Mouse (Mus musculus) intestine, postnatal 0 days (tissue): ENCODE results near the gene Sdsl. TPM values are rescaled to one million over a fixed set of nuclear protein-coding genes. Genes with fewer than 3 reads are reported as not detected.

ENCODE experiments used
- ATAC-seq: fragments of 200-750 bp; cut with Nextera tagmentation; 2 replicates; pipeline ENCODE4 v1.8.0; 2017; ENCODE audit warnings: mild to moderate bottlenecking, moderate TSS enrichment, moderate library complexity
- H3K27ac ChIP-seq: fragments of 300-500 bp; sonication (generic); 2 replicates; pipeline ENCODE4 v1.5.1; 2014; ENCODE audit warnings: mild to moderate bottlenecking, low read depth, low read length, moderate library complexity
- H3K27me3 ChIP-seq: fragments of 300-500 bp; sonication (generic); replicated peaks from 2 replicates; pipeline ENCODE4 v1.6.1; 2014; ENCODE audit warnings: low read length, mixed read lengths; ENCODE audit not compliant: control insufficient read depth, insufficient read depth
- H3K36me3 ChIP-seq: fragments of 300-500 bp; sonication (generic); 2 replicates; pipeline ENCODE4 v1.6.1; 2014; ENCODE audit warnings: mild to moderate bottlenecking, moderate library complexity; ENCODE audit not compliant: control insufficient read depth, insufficient read depth
- H3K4me1 ChIP-seq: fragments of 300-500 bp; sonication (generic); replicated peaks from 2 replicates; pipeline ENCODE4 v1.6.1; 2014; ENCODE audit warnings: antibody characterized with exemption, low read length, mixed read lengths; ENCODE audit not compliant: control insufficient read depth, insufficient read depth
- H3K4me2 ChIP-seq: fragments of 300-500 bp; sonication (generic); replicated peaks from 2 replicates; pipeline ENCODE4 v1.6.1; 2014; ENCODE audit warnings: low read depth, mild to moderate bottlenecking, moderate library complexity
- H3K4me3 ChIP-seq: fragments of 300-500 bp; sonication (generic); 2 replicates; pipeline ENCODE4 v1.5.1; 2014; ENCODE audit warnings: low read depth, low read length
- H3K9ac ChIP-seq: fragments of 300-500 bp; sonication (generic); 2 replicates; pipeline ENCODE4 v1.6.1; 2014; ENCODE audit warnings: mild to moderate bottlenecking, low read depth, low read length
- H3K9me3 ChIP-seq: fragments of 300-500 bp; sonication (generic); 2 replicates; pipeline ENCODE4 v1.6.1; 2016; ENCODE audit warnings: mixed run types; ENCODE audit not compliant: control insufficient read depth
- CTCF ChIP-seq: sonication (generic); IDR thresholded peaks from 2 replicates; pipeline ENCODE4 v1.5.1; 2016; ENCODE audit warnings: low read depth, mild to moderate bottlenecking, control low read depth, antibody characterized with exemption, moderate library complexity
- WGBS: fragments of 180-500 bp; shearing (Covaris S2); extraction: QIAGEN DNeasy Blood & Tissue Kit; methylation state at CpG from one replicate; pipeline ENCODE4 v1.1.7; 2014; 5-methylcytosine and 5-hydroxymethylcytosine counted together
- polyA plus RNA-seq: library from polyadenylated mRNA; unstranded; fragments of >200 nt; fragmentation: Nextera tagmentation; extraction: Ambion mirVana; gene quantifications from 2 replicates; pipeline ENCODE4 v1.2.1, GENCODE M21; 2015

The Sdsl gene
- polyA plus RNA-seq, 1 experiment from 2014 or later: 21.2 TPM

DNA sequence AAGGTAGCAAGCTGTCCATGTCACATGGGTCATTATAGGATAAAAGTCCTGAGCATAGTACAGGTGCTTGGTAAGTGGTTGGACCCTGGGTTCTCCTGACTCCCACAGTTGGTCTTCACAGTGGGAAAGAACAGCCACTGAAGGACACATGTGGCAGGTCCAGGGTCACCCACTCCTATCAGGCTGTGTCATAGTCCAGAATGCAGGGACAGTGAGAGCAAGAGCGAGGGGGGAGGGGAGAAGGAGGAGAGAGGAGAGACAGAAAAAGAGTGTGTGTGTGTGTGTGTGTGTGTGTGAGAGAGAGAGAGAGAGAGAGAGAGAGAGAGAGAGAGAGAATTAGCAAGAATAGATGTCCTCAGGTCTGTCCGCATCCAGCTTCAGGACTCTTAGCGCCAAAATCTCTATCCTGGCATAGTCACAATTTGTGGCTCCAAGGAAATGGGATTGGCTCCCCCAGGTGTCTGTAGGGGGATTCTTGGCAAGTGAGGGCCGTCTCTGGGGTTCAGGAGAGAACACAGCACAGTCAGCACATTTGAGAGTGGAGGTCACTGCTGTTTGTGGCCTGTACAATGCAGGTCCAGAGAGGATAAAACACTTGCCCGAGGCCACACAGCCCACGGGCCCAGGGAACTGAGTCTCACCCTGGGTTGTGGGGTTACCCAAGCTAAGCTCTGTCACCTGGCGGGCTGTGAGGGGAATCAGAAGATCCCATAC lies 15.6 kb downstream of the Sdsl start:
- no peaks in the 10 kb centered on the region for H3K9me3 ChIP-seq
- no peak for TF ChIP-seq CTCF
- no peaks in the 10 kb centered on the region for H3K36me3 ChIP-seq
- H3K4me2 ChIP-seq: no peak overlapping the region
- H3K27me3 ChIP-seq: no peaks in the 10 kb centered on the region
- no peak overlapping the region for H3K27ac ChIP-seq
- H3K4me3 ChIP-seq: no peak overlapping the region
- H3K4me1 ChIP-seq: no peaks in the 10 kb centered on the region
- no peak overlapping the region for H3K9ac ChIP-seq
- 56% methylated on average over 7 of the region's 7 CpGs for WGBS
- no peak for ATAC-seq

DNA sequence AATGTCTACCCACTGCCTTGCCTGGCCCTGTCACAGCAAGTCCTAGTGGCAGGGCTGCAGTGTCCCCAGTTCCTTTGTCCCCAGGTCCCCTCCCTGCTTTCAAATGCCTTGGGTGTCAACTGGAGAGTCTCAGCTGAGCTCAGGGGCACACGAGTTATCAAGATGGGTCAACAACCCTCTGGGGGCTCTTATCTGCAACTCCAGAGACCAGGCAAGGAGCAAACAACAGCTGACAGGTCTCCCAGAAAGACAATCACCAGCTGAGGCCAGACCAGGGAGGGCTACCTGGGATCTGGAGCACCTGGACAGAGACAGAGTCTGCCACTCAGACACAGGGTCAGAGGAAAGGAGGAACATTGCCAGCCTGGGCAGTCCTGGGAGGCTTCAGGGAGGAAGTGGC lies 16.4 kb downstream of the Sdsl start:
- no peak for ATAC-seq
- Histone ChIP-seq H3K36me3 (no peaks in the 10 kb centered on the region), H3K9me3 (no peaks in the 10 kb centered on the region), H3K27ac (no peak overlapping the region), H3K4me3 (no peak overlapping the region), H3K27me3 (no peaks in the 10 kb centered on the region), H3K4me2 (no peak overlapping the region), H3K4me1 (no peaks in the 10 kb centered on the region), H3K9ac (no peak overlapping the region)
- 8% methylated on average over 1 of the region's 1 CpGs for WGBS
- TF ChIP-seq CTCF: no peak

DNA sequence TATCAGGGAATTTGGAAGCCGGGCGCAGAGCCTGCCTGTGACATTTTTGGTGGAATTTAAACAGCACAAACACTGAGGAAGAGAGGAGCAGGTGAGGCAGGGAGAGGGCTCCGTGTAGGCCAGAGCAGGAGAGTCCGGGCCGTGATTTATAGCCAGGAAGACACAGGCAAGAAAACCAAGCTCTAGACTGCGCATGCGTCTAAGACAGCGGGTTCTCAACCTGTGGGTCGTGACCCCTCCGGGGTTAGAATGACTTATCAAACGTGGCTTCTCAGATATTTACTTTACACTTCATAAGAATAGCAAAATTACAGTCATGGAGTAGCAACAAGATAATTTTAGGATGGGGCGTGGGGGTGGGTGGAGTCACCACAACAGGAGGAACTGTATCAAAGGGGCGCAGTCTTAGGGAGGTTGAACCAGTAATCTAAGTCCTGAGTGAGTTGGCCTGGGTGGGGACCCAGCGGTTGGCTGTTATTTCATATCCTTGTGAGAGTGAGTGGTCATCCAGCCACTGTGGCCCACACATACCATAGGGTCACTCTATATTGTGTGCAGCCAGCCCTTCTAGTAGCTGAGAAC lies 17.8 kb downstream of the Sdsl start:
- Histone ChIP-seq H3K36me3 (no peaks in the 10 kb centered on the region), H3K4me2 (peak overlapping the region; percentile 30; the same call in 1 of the 2 replicates), H3K9me3 (no peaks in the 10 kb centered on the region), H3K27me3 (no peaks in the 10 kb centered on the region), H3K27ac (no peak overlapping the region), H3K4me3 (no peak overlapping the region), H3K4me1 (no peaks in the 10 kb centered on the region), H3K9ac (no peak overlapping the region)
- WGBS: 31% methylated on average over 14 of the region's 14 CpGs
- no peak for TF ChIP-seq CTCF
- no peak for ATAC-seq

DNA sequence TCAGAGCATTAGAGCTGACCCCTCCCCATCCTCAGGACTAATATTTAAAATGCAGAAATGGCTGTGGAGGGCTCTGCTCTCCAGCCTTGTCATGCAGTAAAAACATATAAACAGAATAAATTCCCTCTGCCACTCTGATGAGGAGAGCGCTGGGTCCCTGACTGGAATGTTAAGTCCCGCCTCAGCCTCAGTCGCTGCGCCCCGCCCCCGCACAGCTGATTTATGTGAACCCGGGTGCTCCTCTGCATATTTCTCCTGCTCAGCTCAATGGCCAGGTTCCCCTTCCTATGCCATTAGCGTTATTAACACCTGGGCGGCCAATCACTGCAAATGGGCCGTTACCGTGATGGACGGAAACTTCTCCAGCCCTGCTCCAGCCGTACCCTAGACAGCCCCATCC lies 25.3 kb downstream of the Sdsl start:
- H3K9me3 ChIP-seq: no peaks in the 10 kb centered on the region
- WGBS: 24% methylated on average over 13 of the region's 13 CpGs
- peaks cover 14% of the 10 kb centered on the region; the same call in 1 of the 2 replicates for H3K27me3 ChIP-seq
- TF ChIP-seq CTCF: no peak
- no peaks in the 10 kb centered on the region for H3K4me1 ChIP-seq
- H3K36me3 ChIP-seq: no peaks in the 10 kb centered on the region
- H3K4me2 ChIP-seq: no peak overlapping the region
- no peak overlapping the region for H3K4me3 ChIP-seq
- no peak for ATAC-seq
- no peak overlapping the region for H3K9ac ChIP-seq
- no peak overlapping the region for H3K27ac ChIP-seq

DNA sequence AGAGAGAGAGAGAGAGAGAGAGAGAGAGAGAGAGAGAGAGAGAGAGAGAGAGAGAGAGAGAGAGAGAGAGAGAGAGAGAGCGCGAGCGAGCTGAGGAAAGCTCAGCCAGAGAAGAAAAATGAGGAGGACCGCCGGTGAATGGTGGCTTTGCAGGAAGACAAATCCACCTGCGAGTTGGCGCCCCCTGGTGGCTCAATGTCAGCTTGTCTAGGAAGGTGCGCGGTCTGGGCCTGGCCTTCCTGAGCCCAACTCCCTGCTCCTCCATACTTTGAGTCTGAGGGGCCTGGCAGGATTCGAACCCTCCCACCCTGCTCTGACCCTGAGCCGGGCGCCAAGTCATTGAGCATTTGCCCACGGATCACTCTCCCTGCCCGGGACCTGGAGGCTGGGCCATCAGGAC lies 31.9 kb downstream of the Sdsl start:
- H3K9me3 ChIP-seq: no peaks in the 10 kb centered on the region
- TF ChIP-seq CTCF: peak; percentile 91
- no peak overlapping the region for H3K9ac ChIP-seq
- H3K4me2 ChIP-seq: peak overlapping the region; percentile 62
- no peaks in the 10 kb centered on the region for H3K4me1 ChIP-seq
- peaks cover 60% of the 10 kb centered on the region for H3K27me3 ChIP-seq
- H3K4me3 ChIP-seq: peak overlapping the region; percentile 39
- 6% methylated on average over 11 of the region's 14 CpGs for WGBS
- H3K36me3 ChIP-seq: no peaks in the 10 kb centered on the region
- H3K27ac ChIP-seq: no peak overlapping the region
- ATAC-seq: peak; percentile 52; the same call in 1 of the 2 replicates

DNA sequence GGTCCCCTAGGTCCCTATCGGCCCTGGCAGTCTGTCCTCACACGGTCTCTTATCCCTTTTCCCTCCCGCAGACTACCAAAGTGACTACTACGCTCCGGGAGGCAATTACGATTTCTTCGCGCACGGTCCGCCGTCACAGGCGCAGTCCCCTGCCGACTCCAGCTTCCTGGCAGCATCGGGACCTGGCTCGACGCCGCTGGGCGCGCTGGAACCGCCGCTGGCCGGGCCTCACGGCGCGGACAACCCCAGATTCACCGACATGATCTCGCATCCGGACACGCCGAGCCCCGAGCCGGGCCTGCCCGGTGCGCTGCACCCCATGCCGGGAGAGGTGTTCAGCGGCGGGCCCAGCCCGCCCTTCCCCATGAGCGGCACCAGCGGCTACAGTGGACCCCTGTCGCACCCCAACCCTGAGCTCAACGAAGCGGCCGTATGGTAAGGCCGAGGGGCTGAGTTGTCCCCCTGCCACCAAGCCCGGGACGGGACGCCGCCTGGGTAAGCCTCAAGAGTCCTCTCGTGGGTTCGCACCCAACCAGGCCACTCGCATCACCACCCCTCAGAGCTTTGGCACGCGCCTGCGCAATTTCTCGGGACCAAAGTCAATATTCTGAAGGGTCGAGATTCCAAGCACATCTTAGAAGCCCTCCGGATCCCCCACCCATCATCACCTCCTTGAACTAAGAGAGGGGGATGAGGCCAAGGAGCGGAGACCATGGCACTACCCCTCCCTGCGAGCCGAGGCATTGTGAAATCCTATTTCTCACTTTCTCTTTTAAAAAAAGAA lies 32.5 kb downstream of the Sdsl start:
- ATAC-seq: no peak
- Histone ChIP-seq H3K4me1 (no peaks in the 10 kb centered on the region), H3K4me2 (peak overlapping the region; percentile 62), H3K4me3 (peak overlapping the region; percentile 39), H3K27ac (no peak overlapping the region), H3K9me3 (no peaks in the 10 kb centered on the region), H3K9ac (no peak overlapping the region), H3K27me3 (peaks cover 67% of the 10 kb centered on the region), H3K36me3 (no peaks in the 10 kb centered on the region)
- 2% methylated on average over 61 of the region's 61 CpGs for WGBS
- no peak for TF ChIP-seq CTCF
